Mouse (Mus musculus): Measurements from ENCODE around the gene Myb. TPM values are rescaled to one million over a fixed set of nuclear protein-coding genes. Genes with fewer than 3 reads are reported as not detected.

The Myb gene
- total RNA-seq, 1 experiment: 2.4 TPM

GRCm38 (mm10) chr10:21156953-21157499 lies 3.8 kb downstream of the Myb start:
- H3K9ac ChIP-seq (ENCODE audit: insufficient read depth, low read depth, low read length, poor library complexity, severe bottlenecking): no peak overlapping the region
- no peak for TF ChIP-seq MAFK (IDR thresholded peaks at IDR 0.05; ENCODE audit: insufficient read depth, low read depth, low read length)
- no peak for TF ChIP-seq HCFC1 (IDR thresholded peaks at IDR 0.05; ENCODE audit: borderline replicate concordance, insufficient read depth, low read length)
- TF ChIP-seq ZC3H11A (IDR thresholded peaks at IDR 0.05; ENCODE audit: borderline replicate concordance, low read depth, low read length): no peak
- TF ChIP-seq ZNF384 (IDR thresholded peaks at IDR 0.05; ENCODE audit: low read depth, low read length): no peak
- TF ChIP-seq CHD2 (IDR thresholded peaks at IDR 0.05; ENCODE audit: low read depth, low read length): no peak
- no peaks in the 10 kb centered on the region for H3K9me3 ChIP-seq (ENCODE audit: control insufficient read depth, insufficient read depth, low read depth, low read length)
- H3K4me3 ChIP-seq (ENCODE audit: insufficient read depth in 1 of 2, low read depth in 1 of 2, low read length in 2 of 2, poor library complexity in 1 of 2, severe bottlenecking in 1 of 2): no peak overlapping the region
- no peaks in the 10 kb centered on the region; a peak in 1 of 4 replicates for H3K4me1 ChIP-seq (ENCODE audit: control insufficient read depth in 2 of 2, insufficient read depth in 2 of 2, low read length in 2 of 2, poor library complexity in 1 of 2)
- peaks cover 6% of the 10 kb centered on the region; the same call in 1 of the 2 replicates for H3K36me3 ChIP-seq (ENCODE audit: control insufficient read depth, insufficient read depth, low read length, poor library complexity, severe bottlenecking)
- no peak overlapping the region for H3K27ac ChIP-seq (ENCODE audit: insufficient read depth, low read depth, low read length, poor library complexity, severe bottlenecking)
- DNase-seq (ENCODE audit: low read depth, low spot score): no peak
- in situ Hi-C loops (cut with MboI; ENCODE audit: low sequenced_read_pairs in 2 of 2, unreplicated experiment in 2 of 2): no loop called here

- no peak overlapping the region for H3K27ac ChIP-seq (ENCODE audit: insufficient read depth, low read depth, low read length, poor library complexity, severe bottlenecking)
- no peak for DNase-seq (ENCODE audit: low read depth, low spot score)
- in situ Hi-C loops (cut with MboI; ENCODE audit: low sequenced_read_pairs in 2 of 2, unreplicated experiment in 2 of 2): no loop called here
Observed at GRCm38 (mm10) chr10:21156416-21156815, 4.4 kb downstream of the Myb start.

DNA sequence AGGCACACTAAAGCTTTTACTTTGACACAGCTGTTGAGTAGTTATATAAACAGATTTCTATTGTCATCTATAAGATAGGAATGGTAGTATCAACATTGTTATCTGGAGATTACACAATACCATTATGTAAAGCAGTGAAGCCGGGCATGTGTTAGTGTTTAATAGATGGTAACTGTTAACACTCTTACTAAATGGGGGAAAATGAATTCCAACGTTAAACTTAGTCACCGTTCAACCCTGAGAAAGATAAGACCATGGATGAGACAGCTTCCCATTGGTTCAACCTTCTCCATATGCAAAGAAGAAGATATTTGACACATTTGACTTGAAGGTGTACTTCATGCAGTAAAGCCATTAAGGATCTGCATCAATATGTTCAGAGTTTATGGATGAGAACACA lies 5.9 kb downstream of the Myb start:
- no peak for DNase-seq (ENCODE audit: low read depth, low spot score)
- Histone ChIP-seq H3K4me3 (ENCODE audit: insufficient read depth in 1 of 2, low read depth in 1 of 2, low read length in 2 of 2, poor library complexity in 1 of 2, severe bottlenecking in 1 of 2) (no peak overlapping the region), H3K27ac (ENCODE audit: insufficient read depth, low read depth, low read length, poor library complexity, severe bottlenecking) (no peak overlapping the region), H3K36me3 (ENCODE audit: control insufficient read depth, insufficient read depth, low read length, poor library complexity, severe bottlenecking) (peaks cover 13% of the 10 kb centered on the region; the same call in 1 of the 2 replicates), H3K9ac (ENCODE audit: insufficient read depth, low read depth, low read length, poor library complexity, severe bottlenecking) (no peak overlapping the region), H3K4me1 (ENCODE audit: control insufficient read depth in 2 of 2, insufficient read depth in 2 of 2, low read length in 2 of 2, poor library complexity in 1 of 2) (peaks cover 0 to 3% of the 10 kb centered on the region in 2 experiments; a peak in 2 of 4 replicates), H3K9me3 (ENCODE audit: control insufficient read depth, insufficient read depth, low read depth, low read length) (no peaks in the 10 kb centered on the region)
- in situ Hi-C loops (cut with MboI; ENCODE audit: low sequenced_read_pairs in 2 of 2, unreplicated experiment in 2 of 2): no loop called here
- TF ChIP-seq ZNF384 (IDR thresholded peaks at IDR 0.05; ENCODE audit: low read depth, low read length) (no peak), CHD2 (IDR thresholded peaks at IDR 0.05; ENCODE audit: low read depth, low read length) (no peak), ZC3H11A (IDR thresholded peaks at IDR 0.05; ENCODE audit: borderline replicate concordance, low read depth, low read length) (no peak), HCFC1 (IDR thresholded peaks at IDR 0.05; ENCODE audit: borderline replicate concordance, insufficient read depth, low read length) (no peak), MAFK (IDR thresholded peaks at IDR 0.05; ENCODE audit: insufficient read depth, low read depth, low read length) (no peak)

More at GRCm38 (mm10) chr10:21156416-21156815, 4.4 kb downstream of the Myb start:
- H3K36me3 ChIP-seq (ENCODE audit: control insufficient read depth, insufficient read depth, low read length, poor library complexity, severe bottlenecking): peaks cover 6% of the 10 kb centered on the region; the same call in 1 of the 2 replicates
- no peaks in the 10 kb centered on the region for H3K9me3 ChIP-seq (ENCODE audit: control insufficient read depth, insufficient read depth, low read depth, low read length)
- H3K4me1 ChIP-seq (ENCODE audit: control insufficient read depth in 2 of 2, insufficient read depth in 2 of 2, low read length in 2 of 2, poor library complexity in 1 of 2): no peaks in the 10 kb centered on the region; a peak in 1 of 4 replicates
- TF ChIP-seq MAFK (IDR thresholded peaks at IDR 0.05; ENCODE audit: insufficient read depth, low read depth, low read length) (no peak), ZNF384 (IDR thresholded peaks at IDR 0.05; ENCODE audit: low read depth, low read length) (no peak), CHD2 (IDR thresholded peaks at IDR 0.05; ENCODE audit: low read depth, low read length) (no peak), ZC3H11A (IDR thresholded peaks at IDR 0.05; ENCODE audit: borderline replicate concordance, low read depth, low read length) (no peak), HCFC1 (IDR thresholded peaks at IDR 0.05; ENCODE audit: borderline replicate concordance, insufficient read depth, low read length) (no peak)
- no peak overlapping the region for H3K9ac ChIP-seq (ENCODE audit: insufficient read depth, low read depth, low read length, poor library complexity, severe bottlenecking)
- no peak overlapping the region for H3K4me3 ChIP-seq (ENCODE audit: insufficient read depth in 1 of 2, low read depth in 1 of 2, low read length in 2 of 2, poor library complexity in 1 of 2, severe bottlenecking in 1 of 2)

DNA sequence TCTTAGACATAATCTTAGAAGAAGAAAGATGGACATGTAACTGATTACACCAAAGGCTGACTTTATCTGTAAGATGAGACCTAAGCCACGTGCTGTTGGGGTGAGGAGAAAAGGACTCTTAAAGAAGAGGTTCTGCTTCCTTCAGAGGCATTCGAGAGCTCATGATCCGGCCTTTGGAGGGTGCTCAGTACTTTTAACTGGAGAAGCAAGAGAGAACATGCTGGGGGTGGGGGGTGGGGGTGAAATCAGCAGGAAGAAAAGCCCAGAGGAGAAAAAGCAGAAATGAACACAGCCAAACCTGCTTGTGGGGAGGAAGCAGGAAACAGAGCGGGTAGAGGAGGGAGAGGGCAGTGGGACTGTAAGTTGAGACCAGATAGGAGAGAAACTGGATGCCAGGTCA lies 7.4 kb downstream of the Myb start:
- in situ Hi-C loops (cut with MboI; ENCODE audit: low sequenced_read_pairs in 2 of 2, unreplicated experiment in 2 of 2): no loop called here

More for the DNA sequence above, 7.4 kb downstream of the Myb start:
- H3K9ac ChIP-seq (ENCODE audit: insufficient read depth, low read depth, low read length, poor library complexity, severe bottlenecking): no peak overlapping the region
- no peak for DNase-seq (ENCODE audit: low read depth, low spot score)
- peaks cover 15% of the 10 kb centered on the region; the same call in 1 of the 2 replicates for H3K36me3 ChIP-seq (ENCODE audit: control insufficient read depth, insufficient read depth, low read length, poor library complexity, severe bottlenecking)
- H3K4me3 ChIP-seq (ENCODE audit: insufficient read depth in 1 of 2, low read depth in 1 of 2, low read length in 2 of 2, poor library complexity in 1 of 2, severe bottlenecking in 1 of 2): no peak overlapping the region
- H3K27ac ChIP-seq (ENCODE audit: insufficient read depth, low read depth, low read length, poor library complexity, severe bottlenecking): no peak overlapping the region
- peaks cover 0 to 3% of the 10 kb centered on the region in 2 experiments; a peak in 2 of 4 replicates for H3K4me1 ChIP-seq (ENCODE audit: control insufficient read depth in 2 of 2, insufficient read depth in 2 of 2, low read length in 2 of 2, poor library complexity in 1 of 2)
- H3K9me3 ChIP-seq (ENCODE audit: control insufficient read depth, insufficient read depth, low read depth, low read length): no peaks in the 10 kb centered on the region
- TF ChIP-seq MAFK (IDR thresholded peaks at IDR 0.05; ENCODE audit: insufficient read depth, low read depth, low read length): no peak
- no peak for TF ChIP-seq ZC3H11A (IDR thresholded peaks at IDR 0.05; ENCODE audit: borderline replicate concordance, low read depth, low read length)
- no peak for TF ChIP-seq CHD2 (IDR thresholded peaks at IDR 0.05; ENCODE audit: low read depth, low read length)
- TF ChIP-seq ZNF384 (IDR thresholded peaks at IDR 0.05; ENCODE audit: low read depth, low read length): no peak
- no peak for TF ChIP-seq HCFC1 (IDR thresholded peaks at IDR 0.05; ENCODE audit: borderline replicate concordance, insufficient read depth, low read length)
